11 mouse cellular contexts compared by ENCODE assay signal in genomic region chr10:60028979-60029378, GRCm38 (mm10). TPM values are rescaled to one million over a fixed set of nuclear protein-coding genes. Genes with fewer than 3 reads are reported as not detected.
DNase-seq lines count a peak whose midpoint lies in the region; ATAC-seq and TF ChIP-seq lines count a peak whose summit lies in the region.
"Had no signal": no experiment of that assay in that cellular context is flagged by ENCODE, and none has a peak within 500 bp of the region (broad histone marks: within the 10 kb centered on the region; RNA-seq: fewer than 3 reads in every experiment).

No protein-coding gene starts in this region.

- WGBS in hindbrain, embryonic 13.5 days = 53% methylated on average over 7 of the region's 7 CpGs
- 81% methylated on average over 7 of the region's 7 CpGs for WGBS in hindbrain, embryonic 11.5 days
- 36% methylated on average over 7 of the region's 7 CpGs for WGBS in neural tube, embryonic 15.5 days

- no peak overlapping the region for H3K4me3 ChIP-seq in hindbrain, embryonic 13.5 days
- H3K4me3 ChIP-seq in hindbrain, embryonic 11.5 days (ENCODE audit: low read depth, low read length) = no peak overlapping the region
- no peak overlapping the region for H3K4me3 ChIP-seq in neural tube, embryonic 15.5 days (replicated peaks)
- H3K4me3 ChIP-seq: liver, embryonic 13.5 days; midbrain, embryonic 12.5 days had no signal

- no peak overlapping the region for H3K9ac ChIP-seq in hindbrain, embryonic 13.5 days
- H3K9ac ChIP-seq in hindbrain, embryonic 11.5 days (ENCODE audit: low read depth, low read length) = no peak overlapping the region
- no peak overlapping the region for H3K9ac ChIP-seq in neural tube, embryonic 15.5 days (replicated peaks)
- H3K9ac ChIP-seq: liver, embryonic 13.5 days; midbrain, embryonic 12.5 days had no signal

- TF ChIP-seq CTCF in brain, embryonic 14.5 days (IDR thresholded peaks at IDR 0.05; ENCODE audit: borderline replicate concordance, extremely low read depth, insufficient read depth, insufficient read length) = no peak

- TF ChIP-seq POLR2A in brain, embryonic 14.5 days (IDR thresholded peaks at IDR 0.05; ENCODE audit: borderline replicate concordance, extremely low read depth, insufficient read depth, insufficient read length, poor library complexity, severe bottlenecking) = no peak

- H3K27ac ChIP-seq in hindbrain, embryonic 13.5 days = 0 out of 2 replicates have a peak overlapping the region, but pooled peaks have one; percentile 58
- no peak overlapping the region for H3K27ac ChIP-seq in hindbrain, embryonic 11.5 days (ENCODE audit: low read depth, low read length)
- peak overlapping the region; percentile 73; the same call in 1 of the 2 replicates for H3K27ac ChIP-seq in neural tube, embryonic 15.5 days (replicated peaks)
- H3K27ac ChIP-seq: liver, embryonic 13.5 days; midbrain, embryonic 12.5 days had no signal

- no peak; the same call in 1 of the 2 replicates for ATAC-seq in hindbrain, embryonic 13.5 days (ENCODE audit: low FRiP score)
- ATAC-seq in hindbrain, embryonic 11.5 days (ENCODE audit: low FRiP score) = no peak
- ATAC-seq in neural tube, embryonic 15.5 days (ENCODE audit: low FRiP score) = no peak
- ATAC-seq in cerebellum, adult (ENCODE audit: insufficient number of reproducible peaks, low FRiP score, low TSS enrichment) = no peak
- no peak for ATAC-seq in monocyte, adult 5-6 weeks (replicated peaks; ENCODE audit: insufficient number of reproducible peaks, low FRiP score, low TSS enrichment, poor library complexity, severe bottlenecking)

- no peak overlapping the region for H3K4me2 ChIP-seq in hindbrain, embryonic 13.5 days
- H3K4me2 ChIP-seq in hindbrain, embryonic 11.5 days (replicated peaks; ENCODE audit: low read depth, low read length) = no peak overlapping the region
- no peak overlapping the region for H3K4me2 ChIP-seq in neural tube, embryonic 15.5 days
- H3K4me2 ChIP-seq: liver, embryonic 13.5 days; midbrain, embryonic 12.5 days had no signal

- no peaks in the 10 kb centered on the region for H3K36me3 ChIP-seq in hindbrain, embryonic 13.5 days
- H3K36me3 ChIP-seq in hindbrain, embryonic 11.5 days (ENCODE audit: control insufficient read depth, insufficient read depth, low read length) = no peaks in the 10 kb centered on the region
- H3K36me3 ChIP-seq in neural tube, embryonic 15.5 days = no peaks in the 10 kb centered on the region
- H3K36me3 ChIP-seq: liver, embryonic 13.5 days; midbrain, embryonic 12.5 days had no signal

- H3K4me1 ChIP-seq in hindbrain, embryonic 13.5 days (replicated peaks) = peaks cover 50% of the 10 kb centered on the region
- no peaks in the 10 kb centered on the region for H3K4me1 ChIP-seq in hindbrain, embryonic 11.5 days (replicated peaks; ENCODE audit: control insufficient read depth, insufficient read depth, low read length)
- peaks cover 45% of the 10 kb centered on the region for H3K4me1 ChIP-seq in neural tube, embryonic 15.5 days
- H3K4me1 ChIP-seq: liver, embryonic 13.5 days had no signal

- no peaks in the 10 kb centered on the region for H3K9me3 ChIP-seq in hindbrain, embryonic 13.5 days
- H3K9me3 ChIP-seq in hindbrain, embryonic 11.5 days (ENCODE audit: control insufficient read depth, low read length) = no peaks in the 10 kb centered on the region
- no peaks in the 10 kb centered on the region for H3K9me3 ChIP-seq in neural tube, embryonic 15.5 days (replicated peaks)
- H3K9me3 ChIP-seq: liver, embryonic 13.5 days; midbrain, embryonic 12.5 days had no signal

- no peaks in the 10 kb centered on the region for H3K27me3 ChIP-seq in hindbrain, embryonic 13.5 days
- no peaks in the 10 kb centered on the region for H3K27me3 ChIP-seq in hindbrain, embryonic 11.5 days (ENCODE audit: control insufficient read depth, insufficient read depth, low read length)
- H3K27me3 ChIP-seq in neural tube, embryonic 15.5 days (replicated peaks) = no peaks in the 10 kb centered on the region
- H3K27me3 ChIP-seq: liver, embryonic 13.5 days; midbrain, embryonic 12.5 days had no signal

- no peak for DNase-seq in hindbrain, embryonic 11.5 days (ENCODE audit: low spot score)
- DNase-seq in brain, embryonic 14.5 days (ENCODE audit: low read depth) = peak; percentile 88
- peak; percentile 83 for DNase-seq in kidney, adult 18-20 months
- no peak for DNase-seq in layer of hippocampus, postnatal 25 days (ENCODE audit: extremely low spot score in 1 of 2, low spot score in 1 of 2)
- DNase-seq: cerebellum, postnatal 36 days; liver, embryonic 13.5 days had no signal

RNA-seq across cellular contexts. Expression of gene Anapc16, which starts 26.0 kb away (rescaled TPM):
- 127 and 134 TPM in 2 replicates for polyA plus RNA-seq in hindbrain, embryonic 13.5 days (2015; fragmentation: Nextera tagmentation; extraction: Ambion mirVana)
- polyA plus RNA-seq in hindbrain, embryonic 11.5 days (2014; fragmentation: Nextera tagmentation; extraction: Ambion mirVana) = 97.1 and 115 TPM in 2 replicates
- polyA plus RNA-seq in brain, embryonic 14.5 days (2012; rRNA removed) = 85.9 and 112 TPM in 2 replicates
- 106 TPM in 2 replicates for polyA plus RNA-seq in neural tube, embryonic 15.5 days (2015; fragmentation: Nextera tagmentation; extraction: Ambion mirVana)
- 69.0 to 89.0 TPM (median 82.7 TPM) in 3 replicates for total RNA-seq in monocyte, adult 5-6 weeks (2017)
- total RNA-seq in layer of hippocampus, postnatal 25 days (2021) = 10 to 100 TPM; 59.3 to 77.3 TPM

RNA-seq across cellular contexts. Expression of gene Ascc1, which starts 26.4 kb away (rescaled TPM):
- 47.1 and 47.5 TPM in 2 replicates for polyA plus RNA-seq in hindbrain, embryonic 13.5 days (2015; fragmentation: Nextera tagmentation; extraction: Ambion mirVana)
- polyA plus RNA-seq in hindbrain, embryonic 11.5 days (2014; fragmentation: Nextera tagmentation; extraction: Ambion mirVana) = 41.1 and 42.9 TPM in 2 replicates
- polyA plus RNA-seq in brain, embryonic 14.5 days (2012; rRNA removed) = 32.8 and 36.3 TPM in 2 replicates
- polyA plus RNA-seq in neural tube, embryonic 15.5 days (2015; fragmentation: Nextera tagmentation; extraction: Ambion mirVana) = 45.4 and 47.3 TPM in 2 replicates
- 13.0 to 19.4 TPM (median 18.4 TPM) in 3 replicates for total RNA-seq in monocyte, adult 5-6 weeks (2017)
- total RNA-seq in layer of hippocampus, postnatal 25 days (2021) = 10 to 100 TPM; 16.7 to 18.1 TPM

Comparison
In these comparisons a context has a peak if more than half of its experiments do, and no peak if none do; other contexts are left out.
1. DNase-seq: peak in brain, embryonic 14.5 days (single experiment) and kidney, adult 18-20 months (single experiment); none in hindbrain, embryonic 11.5 days (single experiment) and layer of hippocampus, postnatal 25 days (0 of 2).